Mouse (Mus musculus): ENCODE data around the gene Sema6c.

DNA sequence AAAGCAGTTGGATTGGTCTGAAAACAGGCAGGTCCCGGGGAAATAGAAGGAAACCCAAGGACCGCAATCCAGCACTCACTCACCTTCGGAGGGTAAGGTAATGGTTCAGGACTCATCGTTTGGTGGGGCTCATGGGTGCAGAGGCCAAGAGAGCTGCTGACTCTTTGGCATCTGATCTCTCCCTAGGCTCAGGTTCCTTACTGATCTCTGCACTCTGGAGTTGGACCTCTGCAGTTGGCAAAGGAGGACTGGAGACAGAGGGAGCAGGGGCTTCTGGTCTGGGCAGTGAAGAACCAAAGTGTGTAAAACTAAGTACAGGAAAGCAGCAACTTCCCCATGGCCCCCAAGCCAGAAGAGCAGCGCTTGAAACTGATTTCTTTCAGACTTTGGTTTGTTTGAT lies 30.2 kb upstream of the Sema6c start:
- TF ChIP-seq CTCF (IDR thresholded peaks at IDR 0.05; ENCODE audit: borderline replicate concordance, extremely low read depth, insufficient read depth, insufficient read length): no peak
- no peak for TF ChIP-seq POLR2A (IDR thresholded peaks at IDR 0.05; ENCODE audit: borderline replicate concordance, extremely low read depth, insufficient read depth, insufficient read length, poor library complexity, severe bottlenecking)

All from brain, embryonic 14.5 days (tissue).